In genomic region chr3:80802596-80803081, GRCm38 (mm10) we compare ENCODE assay signal across 8 mouse cellular contexts. TPM values are rescaled to one million over a fixed set of nuclear protein-coding genes. Genes with fewer than 3 reads are reported as not detected.
A peak's percentile ranks its signal among the peaks of the same experiment; 100 is the strongest.
DNase-seq lines count a peak whose midpoint lies in the region; ATAC-seq and TF ChIP-seq lines count a peak whose summit lies in the region.

Gene Gria2, minus strand, starts transcription at chr3:80802835.

- H3K9ac ChIP-seq in hindbrain, postnatal 0 days (replicated peaks; ENCODE audit: low read length), result peak within 1 kb of the TSS; percentile 73
- peak within 1 kb of the TSS; percentile 73 for H3K9ac ChIP-seq in midbrain, embryonic 11.5 days (ENCODE audit: low read length)

- peak within 1 kb of the TSS; percentile 95 for H3K27ac ChIP-seq in hindbrain, postnatal 0 days
- peak within 1 kb of the TSS; percentile 93 for H3K27ac ChIP-seq in left cerebral cortex, adult 2 months
- peak within 1 kb of the TSS; percentile 20 for H3K27ac ChIP-seq in midbrain, embryonic 11.5 days (ENCODE audit: low read depth, low read length)

- WGBS in hindbrain, postnatal 0 days, result under 1% methylated on average over 33 of the region's 35 CpGs
- under 1% methylated on average over 35 of the region's 35 CpGs for WGBS in midbrain, embryonic 11.5 days

- peak; percentile 46 for DNase-seq in adipocyte (ENCODE audit: low spot score)
- DNase-seq in cerebellum, postnatal 10 days, result peak; percentile 95 to 97
- peak; percentile 86 to 89 for DNase-seq in frontal cortex, postnatal 14 days (ENCODE audit: low spot score in 2 of 2)
- DNase-seq in hindbrain, postnatal 0 days (ENCODE audit: low spot score), result peak; percentile 94
- peak; percentile 88 to 89 for DNase-seq in left cerebral cortex, adult 2 months (ENCODE audit: extremely low spot score in 1 of 2, low spot score in 2 of 2)
- DNase-seq in midbrain, embryonic 11.5 days (ENCODE audit: low spot score, missing footprints), result peak; percentile 96
- peak; percentile 21 to 70 for DNase-seq in spleen, postnatal 4 days (ENCODE audit: low spot score in 2 of 2)
- DNase-seq in natural killer cell, adult 2 months (ENCODE audit: low spot score in 2 of 2), result no peak

- no peaks in the 10 kb centered on the region for H3K36me3 ChIP-seq in hindbrain, postnatal 0 days (ENCODE audit: insufficient read depth, low read length)
- H3K36me3 ChIP-seq in midbrain, embryonic 11.5 days (ENCODE audit: control insufficient read depth, insufficient read depth, low read length), result no peaks in the 10 kb centered on the region

- no peaks in the 10 kb centered on the region for H3K27me3 ChIP-seq in hindbrain, postnatal 0 days (ENCODE audit: insufficient read depth, low read length)
- H3K27me3 ChIP-seq in midbrain, embryonic 11.5 days (ENCODE audit: control insufficient read depth, insufficient read depth, low read length), result 0 out of 2 replicates have a peak, but pooled peaks cover 2% of the 10 kb centered on the region

- peak; percentile 95 for ATAC-seq in hindbrain, postnatal 0 days
- peak; percentile 91 for ATAC-seq in midbrain, embryonic 11.5 days (ENCODE audit: low FRiP score)

- intact Hi-C loops in left cerebral cortex, adult 2 months (cut with DNase I), result loop anchor here (2.0 to 10.0 kb wide), 9 partner anchors 75 to 1125 kb away; partner anchors contain the start of genes Glrb, Pdgfc and Tmem144

- peak within 1 kb of the TSS; percentile 65 for H3K4me3 ChIP-seq in hindbrain, postnatal 0 days (ENCODE audit: low read length)
- peak within 1 kb of the TSS; percentile 86 for H3K4me3 ChIP-seq in left cerebral cortex, adult 2 months
- H3K4me3 ChIP-seq in midbrain, embryonic 11.5 days (ENCODE audit: low read depth, low read length), result peak within 1 kb of the TSS; percentile 49

- H3K4me2 ChIP-seq in hindbrain, postnatal 0 days (ENCODE audit: low read depth, low read length), result peak within 1 kb of the TSS; percentile 69
- H3K4me2 ChIP-seq in midbrain, embryonic 11.5 days, result peak within 1 kb of the TSS; percentile 87

- H3K9me3 ChIP-seq in hindbrain, postnatal 0 days (ENCODE audit: low read length), result no peaks in the 10 kb centered on the region
- no peaks in the 10 kb centered on the region for H3K9me3 ChIP-seq in midbrain, embryonic 11.5 days (ENCODE audit: control insufficient read depth, low read length)

- TF ChIP-seq CTCF in hindbrain, postnatal 0 days (IDR thresholded peaks at IDR 0.05; ENCODE audit: low read depth), result no peak; the same call in 1 of the 2 replicates
- TF ChIP-seq CTCF in left cerebral cortex, adult 2 months (IDR thresholded peaks at IDR 0.05), result no peak

- peaks cover 8% of the 10 kb centered on the region; the same call in 1 of the 2 replicates for H3K4me1 ChIP-seq in hindbrain, postnatal 0 days (ENCODE audit: insufficient read depth, low read length)
- H3K4me1 ChIP-seq in midbrain, embryonic 11.5 days (ENCODE audit: control insufficient read depth, insufficient read depth, low read length), result 0 out of 2 replicates have a peak, but pooled peaks cover 3% of the 10 kb centered on the region

RNA-seq across cellular contexts. Expression of gene Gria2, which starts in this region (rescaled TPM):
- 131 and 132 TPM in 2 replicates for total RNA-seq in hindbrain, postnatal 0 days (2014; rRNA removed)
- 149 and 159 TPM in 2 replicates for polyA plus RNA-seq in hindbrain, postnatal 0 days (2015; fragmentation: Nextera tagmentation; extraction: Ambion mirVana)
- 100 to 1,000 TPM; 535 to 547 TPM for total RNA-seq in left cerebral cortex, adult 2 months (2021)
- polyA plus RNA-seq in midbrain, embryonic 11.5 days (2014; fragmentation: Nextera tagmentation; extraction: Ambion mirVana), result 12.0 and 13.9 TPM in 2 replicates

Comparison
In these comparisons a context has a peak if more than half of its experiments do, and no peak if none do; other contexts are left out.
1. RNA of gene Gria2 (polyA plus RNA-seq): 149 to 159 TPM in hindbrain, postnatal 0 days; 12.0 to 13.9 TPM in midbrain, embryonic 11.5 days; every median in the first group is over 10 times any median in the second.
2. DNase-seq: peak in adipocyte (single experiment), cerebellum, postnatal 10 days (2 of 2), frontal cortex, postnatal 14 days (2 of 2), hindbrain, postnatal 0 days (single experiment), left cerebral cortex, adult 2 months (2 of 2), midbrain, embryonic 11.5 days (single experiment) and spleen, postnatal 4 days (2 of 2); none in natural killer cell, adult 2 months (0 of 2).
3. H3K27ac ChIP-seq: peak in every context shown above with its lines; median percentile 95 in hindbrain, postnatal 0 days; 93 in left cerebral cortex, adult 2 months; 20 in midbrain, embryonic 11.5 days.
4. Peak in every context shown above with its lines, with median percentiles within 50 percentile points of each other: H3K4me3 ChIP-seq.